Mouse (Mus musculus) midbrain, embryonic 11.5 days (tissue): ENCODE results near the gene Dnaaf5. TPM values are rescaled to one million over a fixed set of nuclear protein-coding genes. Genes with fewer than 3 reads are reported as not detected.

Source experiments
- ATAC-seq: fragments of 200-750 bp; cut with Nextera tagmentation; 2 replicates; pipeline ENCODE4 v1.8.0; 2017; ENCODE audit warnings: moderate TSS enrichment, moderate library complexity; ENCODE audit not compliant: low FRiP score
- DNase-seq: peaks from one replicate; pipeline ENCODE4 v3.0.0; 2015; ENCODE audit warnings: low spot score; ENCODE audit errors: missing footprints
- H3K27ac ChIP-seq: fragments of 300-500 bp; sonication (generic); 2 replicates; pipeline ENCODE4 v1.5.1; 2014; ENCODE audit warnings: low read depth, low read length
- H3K27me3 ChIP-seq: fragments of 300-500 bp; sonication (generic); 2 replicates; pipeline ENCODE4 v1.6.1; 2014; ENCODE audit warnings: mild to moderate bottlenecking, low read length, moderate library complexity, mixed read lengths; ENCODE audit not compliant: control insufficient read depth, insufficient read depth
- H3K36me3 ChIP-seq: fragments of 300-500 bp; sonication (generic); 2 replicates; pipeline ENCODE4 v1.6.1; 2014; ENCODE audit warnings: mild to moderate bottlenecking, low read length, moderate library complexity, mixed read lengths; ENCODE audit not compliant: control insufficient read depth, insufficient read depth
- H3K4me1 ChIP-seq: fragments of 300-500 bp; sonication (generic); 2 replicates; pipeline ENCODE4 v1.6.1; 2014; ENCODE audit warnings: low read length; ENCODE audit not compliant: control insufficient read depth, insufficient read depth
- H3K4me2 ChIP-seq: fragments of 300-500 bp; sonication (generic); 2 replicates; pipeline ENCODE4 v1.6.1; 2014; ENCODE audit warnings: mild to moderate bottlenecking, moderate library complexity
- H3K4me3 ChIP-seq: fragments of 300-500 bp; sonication (generic); 2 replicates; pipeline ENCODE4 v1.5.1; 2014; ENCODE audit warnings: low read depth, low read length
- H3K9ac ChIP-seq: fragments of 300-500 bp; sonication (generic); 2 replicates; pipeline ENCODE4 v1.6.1; 2014; ENCODE audit warnings: low read length
- H3K9me3 ChIP-seq: fragments of 300-500 bp; sonication (generic); 2 replicates; pipeline ENCODE4 v1.6.1; 2016; ENCODE audit warnings: low read length; ENCODE audit not compliant: control insufficient read depth
- WGBS: fragments of 180-500 bp; shearing (Covaris S2); extraction: QIAGEN DNeasy Blood & Tissue Kit; methylation state at CpG from one replicate; pipeline ENCODE4 v1.1.7; 2014; 5-methylcytosine and 5-hydroxymethylcytosine counted together
- polyA plus RNA-seq: library from polyadenylated mRNA; unstranded; fragments of >200 nt; fragmentation: Nextera tagmentation; extraction: Ambion mirVana; gene quantifications from 2 replicates; pipeline ENCODE4 v1.2.1, GENCODE M21; 2014

Gene Dnaaf5
- polyA plus RNA-seq = 5.2 and 5.3 TPM in 2 replicates

DNA sequence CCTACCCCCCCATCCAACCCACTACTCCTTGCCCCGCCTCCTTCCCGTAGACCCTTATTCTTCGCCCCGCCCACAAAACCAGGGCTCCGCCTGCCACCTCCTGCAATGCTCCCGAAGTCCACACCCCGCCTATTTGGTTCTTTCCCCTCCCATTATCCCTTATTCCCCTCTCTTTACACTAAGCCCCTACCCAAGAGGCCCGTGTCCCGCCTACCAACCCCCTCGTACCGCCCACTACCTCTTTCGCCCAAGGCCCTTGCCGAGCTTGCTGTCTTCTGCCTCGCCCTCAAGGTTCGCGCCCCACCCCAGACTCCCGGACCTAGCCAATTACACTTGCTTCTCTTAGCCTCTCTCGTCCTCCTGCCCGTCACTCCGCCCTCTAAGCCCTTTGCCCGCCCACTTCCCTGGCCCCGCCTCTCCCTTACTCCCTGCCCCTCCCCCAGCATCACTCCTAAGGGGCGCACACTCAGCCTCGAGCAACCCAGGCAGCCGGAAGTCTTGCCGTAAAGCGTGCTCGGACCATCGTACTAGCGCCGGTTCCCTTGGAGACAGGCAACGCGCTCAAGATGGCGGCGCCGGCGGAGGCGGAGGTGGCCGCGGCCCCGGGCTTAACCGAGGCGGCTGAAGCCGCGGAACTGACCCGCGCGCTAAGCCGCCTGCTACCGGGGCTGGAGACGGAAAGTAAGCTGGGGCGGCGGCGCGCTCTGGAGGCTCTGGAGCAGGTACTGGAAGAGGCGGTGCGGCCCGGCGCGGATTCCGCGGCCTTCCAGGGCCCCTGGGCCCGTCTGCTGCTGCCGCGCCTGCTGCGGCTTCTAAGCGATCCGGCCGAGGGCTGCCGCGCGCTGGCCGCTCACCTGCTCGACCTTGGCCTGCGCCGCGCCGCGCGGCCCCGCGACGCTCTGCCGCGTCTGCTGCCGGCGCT, at the start of gene Dnaaf5, which contains the start of gene Prkar1b:
Dnaaf5 (plus strand) TSS at position 543 of the 922 bp plus-strand sequence.
Prkar1b (minus strand) TSS at position 321 of the 922 bp plus-strand sequence.
- DNase-seq (peak; percentile 100), ATAC-seq (peak; percentile 97)
- Histone ChIP-seq H3K4me2 (peak within 1 kb of the TSS; percentile 84), H3K4me3 (peak within 1 kb of the TSS; percentile 97), H3K36me3 (peaks cover 9% of the 10 kb centered on the region), H3K4me1 (peaks cover 12% of the 10 kb centered on the region), H3K9ac (peak within 1 kb of the TSS; percentile 81), H3K9me3 (no peaks in the 10 kb centered on the region), H3K27ac (peak within 1 kb of the TSS; percentile 54; the same call in 1 of the 2 replicates), H3K27me3 (no peaks in the 10 kb centered on the region)
- under 1% methylated on average over 87 of the region's 87 CpGs for WGBS

DNA sequence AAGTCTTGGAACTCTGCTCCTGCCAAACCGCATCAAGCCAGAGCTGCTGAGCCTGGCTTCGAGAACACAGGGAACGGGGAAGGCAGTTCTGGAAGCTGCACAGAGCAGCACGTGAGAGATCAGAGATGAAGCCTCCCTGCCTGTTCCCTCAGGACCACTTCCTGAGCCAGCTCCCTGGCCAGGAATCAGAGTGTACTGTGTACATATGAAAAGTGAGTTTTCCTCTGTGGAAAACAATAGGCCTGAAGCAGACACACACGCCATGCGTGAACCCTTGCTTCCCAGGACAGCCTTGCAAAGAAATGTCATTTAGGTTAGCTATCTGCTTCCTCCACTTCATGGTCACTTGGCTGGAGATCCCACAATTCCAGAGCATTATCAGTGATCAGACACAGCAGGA, 48.2 kb upstream of the Dnaaf5 start:
- ATAC-seq = no peak

GRCm38 (mm10) chr5:139107815-139108214, 42.2 kb upstream of the Dnaaf5 start:
- Histone ChIP-seq H3K4me3 (no peak overlapping the region), H3K4me2 (no peak overlapping the region), H3K27me3 (no peaks in the 10 kb centered on the region), H3K9ac (no peak overlapping the region), H3K9me3 (no peaks in the 10 kb centered on the region), H3K27ac (no peak overlapping the region), H3K4me1 (no peaks in the 10 kb centered on the region), H3K36me3 (no peaks in the 10 kb centered on the region)
- ATAC-seq (no peak), DNase-seq (peak; percentile 26)
- 76% methylated on average over 9 of the region's 9 CpGs for WGBS

More for the DNA sequence above, 48.2 kb upstream of the Dnaaf5 start:
- Histone ChIP-seq H3K27ac (no peak overlapping the region), H3K9ac (no peak overlapping the region), H3K4me2 (no peak overlapping the region), H3K4me1 (no peaks in the 10 kb centered on the region), H3K4me3 (no peak overlapping the region), H3K27me3 (no peaks in the 10 kb centered on the region), H3K9me3 (no peaks in the 10 kb centered on the region), H3K36me3 (no peaks in the 10 kb centered on the region)
- no peak for DNase-seq
- 79% methylated on average over 6 of the region's 6 CpGs for WGBS

GRCm38 (mm10) chr5:139110140-139110855, 39.7 kb upstream of the Dnaaf5 start:
- no peak overlapping the region for H3K27ac ChIP-seq
- no peak overlapping the region for H3K9ac ChIP-seq
- DNase-seq (peak; percentile 2), ATAC-seq (no peak)
- H3K36me3 ChIP-seq = no peaks in the 10 kb centered on the region
- WGBS = 76% methylated on average over 2 of the region's 2 CpGs
- no peaks in the 10 kb centered on the region for H3K27me3 ChIP-seq
- no peaks in the 10 kb centered on the region for H3K4me1 ChIP-seq
- H3K9me3 ChIP-seq = no peaks in the 10 kb centered on the region
- no peak overlapping the region for H3K4me2 ChIP-seq
- no peak overlapping the region for H3K4me3 ChIP-seq

DNA sequence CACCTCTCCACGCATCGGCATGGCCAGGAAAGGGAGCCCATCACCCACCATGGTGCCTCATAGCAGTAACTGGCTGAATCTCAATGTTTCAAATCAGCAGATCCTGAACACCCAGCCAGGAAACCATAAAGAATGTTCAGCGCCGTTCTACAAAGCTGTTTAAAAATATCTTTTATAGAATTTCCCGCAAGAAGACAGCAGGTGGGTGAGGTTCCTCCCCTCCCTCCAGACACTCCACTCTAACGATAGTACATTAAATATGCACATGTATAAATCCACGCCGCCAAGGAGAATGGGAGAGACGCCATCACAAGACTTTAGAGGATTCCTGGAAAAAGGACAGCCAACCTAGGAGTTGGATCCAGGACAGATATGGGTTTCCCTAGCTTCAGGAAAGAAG, 38.0 kb upstream of the Dnaaf5 start:
- Histone ChIP-seq H3K9me3 (no peaks in the 10 kb centered on the region), H3K4me2 (no peak overlapping the region), H3K4me1 (no peaks in the 10 kb centered on the region), H3K27ac (no peak overlapping the region), H3K27me3 (no peaks in the 10 kb centered on the region), H3K4me3 (no peak overlapping the region), H3K9ac (no peak overlapping the region), H3K36me3 (no peaks in the 10 kb centered on the region)
- 87% methylated on average over 9 of the region's 9 CpGs for WGBS
- ATAC-seq = no peak
- DNase-seq = peak; percentile 37

- H3K9me3 ChIP-seq = no peaks in the 10 kb centered on the region
- no peak overlapping the region for H3K27ac ChIP-seq
- ATAC-seq = no peak
- H3K27me3 ChIP-seq = no peaks in the 10 kb centered on the region
- no peak overlapping the region for H3K9ac ChIP-seq
- H3K4me3 ChIP-seq = no peak overlapping the region
- no peak overlapping the region for H3K4me2 ChIP-seq
- no peaks in the 10 kb centered on the region for H3K4me1 ChIP-seq
- peak; percentile 31 for DNase-seq
- H3K36me3 ChIP-seq = no peaks in the 10 kb centered on the region
- WGBS = 71% methylated on average over 9 of the region's 9 CpGs
Observed at GRCm38 (mm10) chr5:139112418-139112817, 37.6 kb upstream of the Dnaaf5 start.

GRCm38 (mm10) chr5:139114876-139115275, 35.1 kb upstream of the Dnaaf5 start:
- WGBS = 87% methylated on average over 4 of the region's 4 CpGs
- Histone ChIP-seq H3K36me3 (no peaks in the 10 kb centered on the region), H3K9me3 (no peaks in the 10 kb centered on the region), H3K27me3 (no peaks in the 10 kb centered on the region), H3K4me3 (no peak overlapping the region), H3K4me1 (no peaks in the 10 kb centered on the region), H3K9ac (no peak overlapping the region), H3K27ac (no peak overlapping the region), H3K4me2 (no peak overlapping the region)
- DNase-seq (peak; percentile 69), ATAC-seq (no peak)

DNA sequence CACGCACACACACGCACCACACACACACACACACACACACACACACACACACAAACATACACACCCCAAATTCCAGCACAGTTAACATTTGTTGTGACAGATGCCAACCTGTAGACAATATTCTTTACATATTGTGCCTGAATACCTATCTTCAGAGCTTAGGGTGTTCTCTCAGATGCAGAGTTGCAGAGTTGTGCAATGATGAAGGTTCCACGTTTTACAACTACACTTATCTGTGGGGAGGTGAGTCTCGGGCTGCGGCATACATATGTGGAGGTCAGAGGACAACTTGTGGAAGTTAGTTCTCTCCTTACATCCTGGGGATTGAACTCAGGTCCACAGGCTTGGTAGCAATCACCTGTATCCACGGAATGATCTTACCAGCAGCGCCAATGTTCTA, 34.5 kb upstream of the Dnaaf5 start:
- no peak overlapping the region for H3K4me2 ChIP-seq
- ATAC-seq (no peak), DNase-seq (peak; percentile 2)
- no peaks in the 10 kb centered on the region for H3K9me3 ChIP-seq
- H3K4me1 ChIP-seq = no peaks in the 10 kb centered on the region
- H3K27ac ChIP-seq = no peak overlapping the region
- WGBS = 89% methylated on average over 7 of the region's 7 CpGs
- H3K4me3 ChIP-seq = no peak overlapping the region
- no peaks in the 10 kb centered on the region for H3K36me3 ChIP-seq
- H3K27me3 ChIP-seq = no peaks in the 10 kb centered on the region
- H3K9ac ChIP-seq = no peak overlapping the region
